Mouse (Mus musculus) WW6 (cell line): ENCODE measurements around the gene Dhps.
"Not testable (repeated sequence)": the region's sequence is repeated elsewhere in the genome, so short reads cannot be mapped to it uniquely, and the experiment has no call there.

ENCODE experiments used
- DNase-seq: peaks from one replicate; pipeline ENCODE4 v3.0.0-alpha.2; 2013; ENCODE audit warnings: low read depth, low spot score

Gene Dhps

GRCm38 (mm10) chr8:85062603-85063002 lies 9.0 kb upstream of the Dhps start:
- DNase-seq: no peak

- DNase-seq: no peak
Observed at GRCm38 (mm10) chr8:85065213-85065612, 6.3 kb upstream of the Dhps start.

- DNase-seq: no peak
Observed at GRCm38 (mm10) chr8:85067155-85067554, 4.4 kb upstream of the Dhps start.

- no peak for DNase-seq
Observed at GRCm38 (mm10) chr8:85067982-85068381, 3.6 kb upstream of the Dhps start, which contains the start of gene Gm5741. Gene Gm5741 (minus strand): TSS chr8:85067982.

- DNase-seq: no peak
Observed at GRCm38 (mm10) chr8:85071041-85071440, 516 bp upstream of the Dhps start.

- DNase-seq: no peak
Observed at GRCm38 (mm10) chr8:85072364-85072929, 890 bp downstream of the Dhps start.

GRCm38 (mm10) chr8:85073041-85073612 lies 1.6 kb downstream of the Dhps start:
- DNase-seq: no peak

- no peak for DNase-seq
Observed at GRCm38 (mm10) chr8:85074167-85074566, 2.6 kb downstream of the Dhps start.

- DNase-seq: no peak
Observed at GRCm38 (mm10) chr8:85074617-85075016, 3.1 kb downstream of the Dhps start.

GRCm38 (mm10) chr8:85076001-85076400 lies 4.4 kb downstream of the Dhps start:
- no peak for DNase-seq

- no peak for DNase-seq
Observed at GRCm38 (mm10) chr8:85076993-85077392, 5.4 kb downstream of the Dhps start.

GRCm38 (mm10) chr8:85080214-85080531 lies 8.6 kb downstream of the Dhps start:
- DNase-seq: no peak

GRCm38 (mm10) chr8:85080532-85081215 lies 9.1 kb downstream of the Dhps start, which contains the start of gene Wdr83os:
Gene Wdr83os (plus strand): TSS chr8:85080740.
- DNase-seq: no peak

GRCm38 (mm10) chr8:85081216-85081555 lies 9.6 kb downstream of the Dhps start, which contains the start of gene Wdr83:
Gene Wdr83 (minus strand): TSS chr8:85081306.
- DNase-seq: no peak

- DNase-seq: not testable (repeated sequence)
Observed at GRCm38 (mm10) chr8:85082169-85082568, 10.6 kb downstream of the Dhps start.

GRCm38 (mm10) chr8:85083108-85083813 lies 11.7 kb downstream of the Dhps start, which contains the start of gene Man2b1:
Gene Man2b1 (plus strand): TSS chr8:85083270.
- DNase-seq: peak; percentile 82

GRCm38 (mm10) chr8:85084633-85085032 lies 13.1 kb downstream of the Dhps start:
- no peak for DNase-seq

- DNase-seq: no peak
Observed at GRCm38 (mm10) chr8:85086238-85086637, 14.7 kb downstream of the Dhps start.

GRCm38 (mm10) chr8:85088771-85089170 lies 17.2 kb downstream of the Dhps start:
- no peak for DNase-seq

- no peak for DNase-seq
Observed at GRCm38 (mm10) chr8:85090856-85091255, 19.3 kb downstream of the Dhps start.

GRCm38 (mm10) chr8:85091526-85092090 lies 20.1 kb downstream of the Dhps start:
- no peak for DNase-seq

GRCm38 (mm10) chr8:85095051-85095450 lies 23.5 kb downstream of the Dhps start:
- DNase-seq: no peak
